Mouse (Mus musculus): ENCODE measurements around the gene Fcer1g. TPM values are rescaled to one million over a fixed set of nuclear protein-coding genes. Genes with fewer than 3 reads are reported as not detected.

Fcer1g gene
- polyA plus RNA-seq, 1 experiment: 16.5 TPM

DNA sequence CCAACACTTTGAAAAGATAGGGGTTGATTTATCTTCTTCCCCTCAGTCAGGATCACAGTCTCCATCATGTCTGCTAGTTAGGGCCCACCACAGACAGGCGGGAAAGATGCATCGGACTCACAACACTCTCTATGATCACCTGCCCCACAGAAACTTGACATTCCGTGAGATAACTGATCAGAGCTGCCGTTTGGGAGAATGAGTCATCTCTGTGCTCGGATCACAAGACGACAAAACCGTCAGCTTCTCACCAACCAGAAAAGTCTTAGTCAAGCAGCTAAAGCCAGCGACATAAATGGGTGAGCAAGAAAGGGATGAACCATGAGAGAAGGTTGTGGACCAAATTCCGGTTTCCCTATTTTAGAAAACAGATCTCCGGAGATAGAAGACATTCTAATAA is 41.9 kb downstream of the Fcer1g start:
- TF ChIP-seq CTCF (IDR thresholded peaks at IDR 0.05; ENCODE audit: borderline replicate concordance, extremely low read depth, insufficient read depth, insufficient read length): no peak
- no peak for TF ChIP-seq POLR2A (IDR thresholded peaks at IDR 0.05; ENCODE audit: borderline replicate concordance, extremely low read depth, insufficient read depth, insufficient read length, poor library complexity, severe bottlenecking)
- DNase-seq (ENCODE audit: low read depth): no peak

DNA sequence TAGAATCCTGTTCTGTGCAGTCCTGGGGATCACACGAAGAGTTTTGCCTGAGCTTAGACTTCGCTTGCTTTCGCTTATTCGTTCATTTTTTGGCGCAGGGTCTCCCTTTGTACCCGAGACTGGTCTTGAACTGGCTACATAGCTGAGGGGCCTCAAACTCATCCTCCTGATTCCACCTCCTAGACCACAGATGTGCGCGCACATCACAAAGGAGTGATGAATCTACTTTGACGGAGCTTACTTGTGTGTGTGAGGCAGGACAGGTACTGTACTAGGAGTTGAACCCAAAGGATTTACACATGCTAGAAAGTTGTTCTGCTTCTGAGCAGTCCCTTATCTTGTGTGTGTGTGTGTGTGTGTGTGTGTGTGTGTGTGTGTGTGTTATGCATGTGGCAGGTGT is 43.3 kb downstream of the Fcer1g start:
- TF ChIP-seq POLR2A (IDR thresholded peaks at IDR 0.05; ENCODE audit: borderline replicate concordance, extremely low read depth, insufficient read depth, insufficient read length, poor library complexity, severe bottlenecking): no peak
- TF ChIP-seq CTCF (IDR thresholded peaks at IDR 0.05; ENCODE audit: borderline replicate concordance, extremely low read depth, insufficient read depth, insufficient read length): no peak
- DNase-seq (ENCODE audit: low read depth): no peak

DNA sequence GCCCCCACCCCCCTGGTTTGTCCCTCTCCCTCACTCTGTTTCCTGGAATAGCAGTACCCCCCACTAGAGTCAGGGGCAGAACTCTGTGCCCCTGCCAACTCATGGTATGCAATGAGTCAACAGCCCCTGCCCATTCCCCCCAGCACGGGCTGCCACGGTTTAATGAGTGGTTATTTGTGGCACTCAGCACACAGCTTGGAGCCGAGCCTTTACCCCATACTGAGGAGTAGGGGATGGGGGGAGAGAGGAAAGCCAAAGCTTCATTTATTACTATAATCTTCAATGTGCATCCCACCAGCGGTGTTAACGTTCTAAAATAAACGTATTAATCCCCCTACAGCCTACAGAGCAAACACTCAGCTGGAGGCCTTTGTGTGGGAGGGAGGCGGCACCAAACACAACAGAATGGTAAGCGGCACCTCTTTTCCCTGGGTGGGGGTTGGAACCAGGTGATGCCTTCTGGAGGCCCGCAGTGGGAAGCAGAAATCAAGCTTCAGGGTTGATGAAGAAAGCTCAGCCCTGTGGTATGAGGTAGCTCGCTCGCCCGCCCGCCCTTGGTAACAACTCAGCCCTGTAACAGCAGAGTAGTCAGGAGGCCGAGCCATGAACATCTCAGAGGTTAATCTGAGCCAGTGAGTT is 44.6 kb downstream of the Fcer1g start:
- TF ChIP-seq CTCF (IDR thresholded peaks at IDR 0.05; ENCODE audit: borderline replicate concordance, extremely low read depth, insufficient read depth, insufficient read length) (no peak), POLR2A (IDR thresholded peaks at IDR 0.05; ENCODE audit: borderline replicate concordance, extremely low read depth, insufficient read depth, insufficient read length, poor library complexity, severe bottlenecking) (no peak)
- peak; percentile 49 for DNase-seq (ENCODE audit: low read depth)

DNA sequence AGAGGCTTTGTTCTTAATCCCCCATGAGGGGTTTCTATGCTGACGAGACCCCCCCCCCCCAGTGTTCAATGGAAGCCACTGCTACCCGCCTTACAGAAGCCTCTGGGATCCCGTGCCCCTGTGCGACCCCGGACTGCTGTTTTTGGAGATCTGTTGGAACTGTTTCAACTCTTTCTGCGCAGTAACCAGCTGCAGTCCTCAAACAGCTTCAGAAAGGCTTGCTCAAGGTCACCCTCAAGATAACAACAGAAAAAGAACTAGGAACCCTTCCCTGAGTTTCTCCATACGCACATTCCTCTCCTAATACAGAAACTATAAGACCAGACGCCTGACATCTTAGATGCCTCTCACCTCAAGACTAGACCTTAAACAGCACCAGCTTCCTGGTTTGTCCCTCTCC is 45.1 kb downstream of the Fcer1g start:
- TF ChIP-seq CTCF (IDR thresholded peaks at IDR 0.05; ENCODE audit: borderline replicate concordance, extremely low read depth, insufficient read depth, insufficient read length) (no peak), POLR2A (IDR thresholded peaks at IDR 0.05; ENCODE audit: borderline replicate concordance, extremely low read depth, insufficient read depth, insufficient read length, poor library complexity, severe bottlenecking) (no peak)
- DNase-seq (ENCODE audit: low read depth): peak; percentile 62

DNA sequence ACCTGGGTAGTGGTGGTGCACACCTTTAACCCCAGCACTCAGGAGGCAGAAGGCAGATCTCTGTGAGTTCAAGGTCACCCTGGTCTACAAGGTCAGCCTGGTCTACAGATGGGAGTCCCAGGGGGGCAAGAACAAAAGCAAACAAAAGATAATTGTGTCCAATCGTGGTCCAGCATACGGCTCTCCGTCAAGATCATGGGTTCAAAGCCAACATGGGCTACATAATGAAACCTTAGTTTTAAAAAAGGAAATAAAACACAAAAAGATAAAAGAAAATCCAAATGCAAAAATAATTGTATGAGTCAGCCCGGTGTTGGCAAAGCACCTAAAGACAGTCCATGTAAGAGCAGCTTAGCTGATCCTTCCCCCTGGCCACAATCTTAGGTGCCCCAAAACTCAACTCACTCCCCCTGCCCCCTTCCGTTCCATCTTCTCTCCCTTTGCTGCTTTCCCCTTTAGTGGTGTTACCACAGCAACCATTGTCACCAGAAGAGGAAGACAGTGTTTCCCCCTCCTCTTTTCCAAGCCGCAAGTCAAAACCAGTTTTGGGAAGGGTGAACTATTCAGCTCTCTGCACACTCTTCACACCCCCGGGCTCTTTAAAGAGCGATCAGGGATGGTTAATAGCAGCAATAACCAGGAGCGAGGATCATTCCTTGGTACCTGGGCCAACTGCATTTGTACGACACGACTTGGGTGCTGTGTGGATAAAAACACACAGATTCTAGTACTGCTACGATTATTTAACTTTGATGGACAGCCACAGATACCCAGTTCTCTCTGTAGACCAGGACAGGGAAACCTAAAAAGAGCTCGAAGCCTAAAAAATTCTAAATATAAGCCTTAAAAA is 46.1 kb downstream of the Fcer1g start:
- peak; percentile 48 for DNase-seq (ENCODE audit: low read depth)
- TF ChIP-seq CTCF (IDR thresholded peaks at IDR 0.05; ENCODE audit: borderline replicate concordance, extremely low read depth, insufficient read depth, insufficient read length): no peak
- no peak for TF ChIP-seq POLR2A (IDR thresholded peaks at IDR 0.05; ENCODE audit: borderline replicate concordance, extremely low read depth, insufficient read depth, insufficient read length, poor library complexity, severe bottlenecking)

DNA sequence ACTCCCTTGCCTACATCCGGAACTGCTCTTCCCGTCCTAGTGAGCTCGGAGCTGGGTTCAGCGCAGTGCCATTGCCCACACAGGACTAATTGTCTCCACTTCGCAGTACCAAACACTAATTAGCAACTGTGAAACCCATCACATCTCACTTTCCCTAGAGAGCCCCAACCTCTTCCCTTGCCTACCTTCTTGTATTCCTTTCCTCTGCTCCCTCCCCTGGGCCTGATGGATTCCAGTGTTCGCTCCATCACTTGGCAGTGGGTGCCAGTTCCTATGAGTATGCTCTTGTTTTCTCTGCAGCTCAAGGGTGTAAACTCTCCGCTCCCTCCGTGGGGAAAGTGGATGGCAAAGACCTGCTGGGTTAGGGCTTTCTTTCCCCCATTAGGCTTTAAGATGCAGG is 48.5 kb downstream of the Fcer1g start:
- no peak for DNase-seq (ENCODE audit: low read depth)
- no peak for TF ChIP-seq CTCF (IDR thresholded peaks at IDR 0.05; ENCODE audit: borderline replicate concordance, extremely low read depth, insufficient read depth, insufficient read length)
- no peak for TF ChIP-seq POLR2A (IDR thresholded peaks at IDR 0.05; ENCODE audit: borderline replicate concordance, extremely low read depth, insufficient read depth, insufficient read length, poor library complexity, severe bottlenecking)

DNA sequence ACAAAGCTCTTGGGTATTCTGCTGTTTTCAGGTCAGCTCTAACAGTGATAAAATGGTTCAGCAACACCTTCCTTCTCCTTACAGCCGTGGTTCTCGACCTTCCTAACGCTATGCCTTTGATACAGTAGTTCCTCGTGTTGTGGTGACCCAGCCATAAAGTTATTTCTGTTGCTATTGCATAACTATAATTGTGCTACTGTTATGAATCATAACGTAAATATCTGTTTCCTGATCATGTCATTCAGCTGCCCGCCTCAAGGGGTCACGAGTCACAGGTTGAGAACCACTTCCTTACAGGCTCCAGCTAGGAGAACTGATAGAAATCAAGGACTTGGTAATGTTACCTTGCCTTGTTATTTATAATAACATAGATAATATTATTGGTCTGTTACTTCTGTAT is 49.9 kb downstream of the Fcer1g start:
- no peak for TF ChIP-seq CTCF (IDR thresholded peaks at IDR 0.05; ENCODE audit: borderline replicate concordance, extremely low read depth, insufficient read depth, insufficient read length)
- TF ChIP-seq POLR2A (IDR thresholded peaks at IDR 0.05; ENCODE audit: borderline replicate concordance, extremely low read depth, insufficient read depth, insufficient read length, poor library complexity, severe bottlenecking): no peak
- DNase-seq (ENCODE audit: low read depth): no peak

DNA sequence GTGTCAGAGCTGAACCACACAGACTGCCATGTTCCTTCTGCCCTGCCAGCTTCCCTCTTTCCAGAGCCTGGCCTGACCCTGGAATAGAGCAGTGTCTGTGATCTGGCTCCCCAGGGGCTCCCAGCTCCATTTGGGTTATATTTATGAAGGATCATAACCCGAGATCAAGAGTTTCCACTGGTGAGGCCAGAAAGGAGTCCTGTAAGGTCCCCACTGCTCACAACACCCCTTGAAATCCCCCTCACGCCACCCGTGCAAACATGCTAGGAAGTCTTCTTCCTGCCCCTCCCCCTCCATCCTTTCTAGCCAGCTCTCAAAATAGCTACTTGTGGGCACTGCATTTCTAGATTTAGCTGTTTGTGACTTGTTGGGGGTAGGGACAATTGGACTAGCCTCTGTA is 50.5 kb downstream of the Fcer1g start:
- TF ChIP-seq CTCF (IDR thresholded peaks at IDR 0.05; ENCODE audit: borderline replicate concordance, extremely low read depth, insufficient read depth, insufficient read length) (no peak), POLR2A (IDR thresholded peaks at IDR 0.05; ENCODE audit: borderline replicate concordance, extremely low read depth, insufficient read depth, insufficient read length, poor library complexity, severe bottlenecking) (no peak)
- no peak for DNase-seq (ENCODE audit: low read depth)

DNA sequence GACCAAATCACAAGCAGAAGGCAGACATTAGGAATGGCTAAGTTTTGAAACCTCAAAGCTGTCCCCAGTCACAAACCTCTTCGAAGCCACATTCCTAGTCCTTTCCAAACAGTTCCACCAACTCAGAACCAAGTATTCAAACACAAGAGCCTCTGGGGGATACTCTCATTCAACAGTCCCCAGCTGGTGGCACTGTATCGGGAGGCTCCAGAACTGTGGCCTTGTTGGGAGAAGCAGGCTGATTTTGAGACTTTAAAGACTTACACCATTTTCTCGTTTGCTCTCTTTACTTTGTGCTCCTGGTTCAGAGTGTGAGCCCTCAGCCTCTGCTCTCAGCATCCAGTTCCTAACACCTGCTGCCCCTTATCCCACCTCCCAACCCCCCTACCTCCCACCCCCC is 51.1 kb downstream of the Fcer1g start:
- TF ChIP-seq CTCF (IDR thresholded peaks at IDR 0.05; ENCODE audit: borderline replicate concordance, extremely low read depth, insufficient read depth, insufficient read length) (no peak), POLR2A (IDR thresholded peaks at IDR 0.05; ENCODE audit: borderline replicate concordance, extremely low read depth, insufficient read depth, insufficient read length, poor library complexity, severe bottlenecking) (no peak)
- no peak for DNase-seq (ENCODE audit: low read depth)

Other genes starting within 250 kb of the Fcer1g start
- gene Fcgr4, start 215.4 kb downstream of the Fcer1g start, polyA plus RNA-seq (2012; rRNA removed): 0.34 and 0.38 TPM in 2 replicates
- gene Fcgr3, start 169.4 kb downstream of the Fcer1g start, polyA plus RNA-seq (2012; rRNA removed): 4.9 and 7.4 TPM in 2 replicates
- 9.8 and 16.7 TPM in 2 replicates for gene Cfap126, start 120.4 kb downstream of the Fcer1g start, polyA plus RNA-seq (2012; rRNA removed)
- 272 and 337 TPM in 2 replicates for gene Sdhc, start 83.8 kb downstream of the Fcer1g start, polyA plus RNA-seq (2012; rRNA removed)
- gene Mpz, start 83.7 kb downstream of the Fcer1g start, polyA plus RNA-seq (2012; rRNA removed): 1.1 and 5.1 TPM in 2 replicates
- gene Pcp4l1, start 38.1 kb downstream of the Fcer1g start, polyA plus RNA-seq (2012; rRNA removed): 10.0 and 22.6 TPM in 2 replicates
- 0.03 and 0.09 TPM in 2 replicates for gene Nr1i3, start 20.4 kb downstream of the Fcer1g start, polyA plus RNA-seq (2012; rRNA removed)
- 35.8 and 38.1 TPM in 2 replicates for gene Tomm40l, start 11.9 kb downstream of the Fcer1g start, polyA plus RNA-seq (2012; rRNA removed)
- 2.7 and 3.7 TPM in 2 replicates for gene Apoa2, start 9.3 kb downstream of the Fcer1g start, polyA plus RNA-seq (2012; rRNA removed)
- gene Adamts4, start 16.1 kb upstream of the Fcer1g start, polyA plus RNA-seq (2012; rRNA removed): 4.1 and 4.6 TPM in 2 replicates
- 130 and 153 TPM in 2 replicates for gene Ndufs2, start 17.0 kb upstream of the Fcer1g start, polyA plus RNA-seq (2012; rRNA removed)
- gene B4galt3, start 36.0 kb upstream of the Fcer1g start, polyA plus RNA-seq (2012; rRNA removed): 101 and 122 TPM in 2 replicates
- gene Ppox, start 46.8 kb upstream of the Fcer1g start, polyA plus RNA-seq (2012; rRNA removed): 70.7 and 111 TPM in 2 replicates
- 110 and 136 TPM in 2 replicates for gene Usp21, start 53.6 kb upstream of the Fcer1g start, polyA plus RNA-seq (2012; rRNA removed)
- gene Ufc1, start 60.7 kb upstream of the Fcer1g start, polyA plus RNA-seq (2012; rRNA removed): 52.7 and 63.1 TPM in 2 replicates
- gene Dedd, start 94.8 kb upstream of the Fcer1g start, polyA plus RNA-seq (2012; rRNA removed): 62.1 and 63.5 TPM in 2 replicates
- 57.0 and 73.1 TPM in 2 replicates for gene Nit1, start 111.3 kb upstream of the Fcer1g start, polyA plus RNA-seq (2012; rRNA removed)
- gene Pfdn2, start 111.3 kb upstream of the Fcer1g start, polyA plus RNA-seq (2012; rRNA removed): 45.5 and 90.3 TPM in 2 replicates
- gene Klhdc9, start 126.4 kb upstream of the Fcer1g start, polyA plus RNA-seq (2012; rRNA removed): 3.1 and 3.7 TPM in 2 replicates
- gene Nectin4, start 135.7 kb upstream of the Fcer1g start, polyA plus RNA-seq (2012; rRNA removed): 1.9 and 2.8 TPM in 2 replicates
- gene Arhgap30, start 154.6 kb upstream of the Fcer1g start, polyA plus RNA-seq (2012; rRNA removed): 0.47 and 0.52 TPM in 2 replicates
- gene Usf1, start 176.9 kb upstream of the Fcer1g start, polyA plus RNA-seq (2012; rRNA removed): 242 and 259 TPM in 2 replicates
- gene Tstd1, start 184.5 kb upstream of the Fcer1g start, polyA plus RNA-seq (2012; rRNA removed): 4.6 and 7.2 TPM in 2 replicates
- gene F11r, start 203.2 kb upstream of the Fcer1g start, polyA plus RNA-seq (2012; rRNA removed): 3.9 and 7.3 TPM in 2 replicates